Mouse (Mus musculus) ES-E14 (cell line): ENCODE results near the gene Lrp5.

Experiments
- CHD2 ChIP-seq: IDR thresholded peaks from 2 replicates; pipeline ENCODE4 v1.6.1; 2014; ENCODE audit warnings: mild to moderate bottlenecking, low read depth, low read length, inconsistent platforms
- HCFC1 ChIP-seq: IDR thresholded peaks from 2 replicates; pipeline ENCODE4 v1.6.1; 2012; ENCODE audit warnings: low read length, inconsistent platforms, borderline replicate concordance; ENCODE audit not compliant: insufficient read depth
- ZC3H11A ChIP-seq: IDR thresholded peaks from 2 replicates; pipeline ENCODE4 v1.6.1; 2012; ENCODE audit warnings: low read depth, mild to moderate bottlenecking, inconsistent platforms, low read length, borderline replicate concordance
- ZNF384 ChIP-seq: IDR thresholded peaks from 2 replicates; pipeline ENCODE4 v1.6.1; 2012; ENCODE audit warnings: low read depth, low read length, inconsistent platforms

GRCm38 (mm10) chr19:3699508-3700438, 13.4 kb upstream of the Lrp5 start:
- TF ChIP-seq ZNF384 (no peak), ZC3H11A (peak; percentile 67; the same call in 1 of the 2 replicates), CHD2 (no peak), HCFC1 (no peak)
